Mouse (Mus musculus) lung, postnatal 0 days (tissue): Measurements from ENCODE around the gene Csad. TPM values are rescaled to one million over a fixed set of nuclear protein-coding genes. Genes with fewer than 3 reads are reported as not detected.

Experiments
- ATAC-seq: fragments of 200-750 bp; cut with Nextera tagmentation; 2 replicates; pipeline ENCODE4 v1.8.0; 2017; ENCODE audit warnings: moderate library complexity
- DNase-seq: peaks from one replicate; pipeline ENCODE4 v3.0.0-alpha.2; 2016; ENCODE audit warnings: low spot score
- H3K27ac ChIP-seq: fragments of 300-500 bp; sonication (generic); 2 replicates; pipeline ENCODE4 v1.5.1; 2014; ENCODE audit warnings: antibody characterized with exemption, mild to moderate bottlenecking, low read length, mixed read lengths
- H3K27me3 ChIP-seq: fragments of 300-500 bp; sonication (generic); replicated peaks from 2 replicates; pipeline ENCODE4 v1.6.1; 2014; ENCODE audit warnings: low read length, mixed read lengths; ENCODE audit not compliant: insufficient read depth
- H3K36me3 ChIP-seq: fragments of 300-500 bp; sonication (generic); 2 replicates; pipeline ENCODE4 v1.6.1; 2014; ENCODE audit warnings: low read length, mixed read lengths; ENCODE audit not compliant: insufficient read depth
- H3K4me1 ChIP-seq: fragments of 300-500 bp; sonication (generic); 2 replicates; pipeline ENCODE4 v1.6.1; 2014; ENCODE audit warnings: antibody characterized with exemption, low read depth, low read length, mixed read lengths; ENCODE audit not compliant: insufficient read depth
- H3K4me2 ChIP-seq: fragments of 300-500 bp; sonication (generic); replicated peaks from 2 replicates; pipeline ENCODE4 v1.6.1; 2014; ENCODE audit warnings: low read depth, mild to moderate bottlenecking, low read length, moderate library complexity, mixed read lengths
- H3K4me3 ChIP-seq: fragments of 300-500 bp; sonication (generic); 2 replicates; pipeline ENCODE4 v1.5.1; 2014; ENCODE audit warnings: low read depth, low read length
- H3K9ac ChIP-seq: fragments of 300-500 bp; sonication (generic); replicated peaks from 2 replicates; pipeline ENCODE4 v1.6.1; 2014; ENCODE audit warnings: low read depth, mild to moderate bottlenecking
- H3K9me3 ChIP-seq: fragments of 300-500 bp; sonication (generic); 2 replicates; pipeline ENCODE4 v1.6.1; 2016; ENCODE audit warnings: low read length, mixed read lengths
- CTCF ChIP-seq: IDR thresholded peaks from 2 replicates; pipeline ENCODE4 v1.5.1; 2016; ENCODE audit warnings: antibody characterized with exemption, mild to moderate bottlenecking
- EP300 ChIP-seq: IDR thresholded peaks from 2 replicates; pipeline ENCODE4 v1.6.1; 2016; ENCODE audit warnings: antibody characterized with exemption, mild to moderate bottlenecking, control low read depth
- WGBS: fragments of 180-500 bp; shearing (Covaris S2); extraction: QIAGEN DNeasy Blood & Tissue Kit; methylation state at CpG from one replicate; pipeline ENCODE4 v1.1.7; 2014; 5-methylcytosine and 5-hydroxymethylcytosine counted together
- polyA plus RNA-seq: library from polyadenylated mRNA; unstranded; fragments of >200 nt; fragmentation: Nextera tagmentation; extraction: Ambion mirVana; gene quantifications from 2 replicates; pipeline ENCODE4 v1.2.1, GENCODE M21; 2015

Csad gene
- polyA plus RNA-seq, 1 experiment from 2014 or later: 71.0 TPM

DNA sequence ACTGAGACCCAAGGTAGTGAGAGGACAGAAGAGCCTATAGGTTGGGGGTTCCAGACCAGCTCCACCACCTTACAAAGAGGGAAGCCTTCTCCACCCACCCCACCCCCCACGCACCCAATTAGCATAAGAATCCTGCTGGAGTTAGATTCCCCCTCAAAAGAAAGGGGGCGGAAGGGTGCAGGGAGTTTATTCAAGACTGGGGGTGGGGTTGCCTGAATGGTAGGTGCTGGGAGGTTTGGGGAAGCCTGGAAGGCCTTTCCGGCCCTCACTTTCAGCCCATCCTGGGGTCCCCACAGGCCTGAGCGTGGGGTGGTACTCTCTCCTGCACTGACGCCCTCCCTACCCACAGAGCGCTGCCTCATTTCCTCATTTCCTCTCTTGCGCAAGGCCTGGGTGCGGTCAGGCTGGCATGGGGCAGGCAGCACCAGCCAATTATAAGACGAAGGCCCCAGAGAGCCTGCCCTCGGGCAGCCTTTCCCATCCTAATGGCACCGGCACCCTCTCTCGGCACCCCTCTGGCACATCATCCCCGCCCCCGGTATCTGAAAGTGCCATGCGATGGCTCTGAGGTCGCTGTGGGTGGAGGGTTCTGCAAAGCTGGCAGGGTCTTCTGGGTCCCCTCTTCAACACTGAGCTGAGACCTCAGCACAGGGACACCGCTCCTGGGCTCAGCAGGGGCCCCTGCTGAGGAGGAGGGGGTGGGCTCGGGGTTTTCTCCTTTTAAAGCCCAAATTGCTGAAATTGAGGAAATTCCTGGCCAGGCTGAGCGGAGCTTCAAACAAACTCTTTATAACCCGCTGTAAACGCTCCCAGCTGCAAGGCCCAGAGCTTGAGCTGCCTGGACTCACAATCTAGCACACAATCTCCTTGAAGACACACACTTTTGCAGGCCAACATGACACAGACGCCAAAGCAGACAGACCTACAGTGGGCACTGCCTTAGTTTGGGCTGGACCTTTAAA lies 39.0 kb upstream of the Csad start:
- peaks cover 13% of the 10 kb centered on the region; the same call in 1 of the 2 replicates for H3K36me3 ChIP-seq
- no peaks in the 10 kb centered on the region for H3K9me3 ChIP-seq
- peak; percentile 92 for DNase-seq
- peak overlapping the region; percentile 70 for H3K9ac ChIP-seq
- peak overlapping the region; percentile 99 for H3K27ac ChIP-seq
- TF ChIP-seq EP300 (peak; percentile 81), CTCF (peak; percentile 25)
- H3K4me1 ChIP-seq: peaks cover 33% of the 10 kb centered on the region
- 8% methylated on average over 21 of the region's 22 CpGs for WGBS
- H3K4me2 ChIP-seq: peak overlapping the region; percentile 72
- ATAC-seq: peak; percentile 34
- peak overlapping the region; percentile 67 for H3K4me3 ChIP-seq
- no peaks in the 10 kb centered on the region for H3K27me3 ChIP-seq

- DNase-seq (no peak), ATAC-seq (no peak)
- Histone ChIP-seq H3K4me2 (peak overlapping the region; percentile 72), H3K9me3 (no peaks in the 10 kb centered on the region), H3K4me3 (peak overlapping the region; percentile 67; the same call in 1 of the 2 replicates), H3K27ac (peak overlapping the region; percentile 99), H3K9ac (0 out of 2 replicates have a peak overlapping the region, but pooled peaks have one; percentile 9), H3K36me3 (peaks cover 15% of the 10 kb centered on the region; the same call in 1 of the 2 replicates), H3K4me1 (peaks cover 31% of the 10 kb centered on the region), H3K27me3 (no peaks in the 10 kb centered on the region)
- no peak for TF ChIP-seq EP300
- TF ChIP-seq CTCF: no peak
- WGBS: 44% methylated on average over 12 of the region's 12 CpGs
Measured at GRCm38 (mm10) chr15:102242404-102243228, 38.1 kb upstream of the Csad start.

DNA sequence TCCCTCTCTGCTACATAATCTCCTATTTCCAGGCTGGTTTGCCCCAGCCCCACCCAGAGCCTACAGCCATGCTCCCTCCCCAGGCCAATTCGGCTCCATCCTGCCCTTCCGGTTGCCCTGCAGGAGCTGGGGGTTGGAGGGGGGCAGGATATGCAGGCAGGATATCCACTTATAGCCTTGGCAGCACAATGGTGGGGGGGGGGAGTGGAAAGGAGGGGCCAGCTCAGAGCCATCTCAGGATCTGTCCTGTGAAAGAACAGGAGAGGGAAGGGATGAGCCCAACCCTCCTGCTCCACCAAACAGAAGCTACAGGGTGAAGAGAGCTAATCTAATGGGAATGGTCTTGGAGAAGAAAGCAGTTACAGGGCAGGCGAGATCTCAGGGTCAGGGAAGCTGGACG lies 36.1 kb upstream of the Csad start:
- DNase-seq (peak; percentile 67), ATAC-seq (peak; percentile 44)
- H3K27ac ChIP-seq: peak overlapping the region; percentile 27; the same call in 1 of the 2 replicates
- H3K9me3 ChIP-seq: no peaks in the 10 kb centered on the region
- H3K4me3 ChIP-seq: no peak overlapping the region
- no peak overlapping the region for H3K9ac ChIP-seq
- peaks cover 33% of the 10 kb centered on the region for H3K4me1 ChIP-seq
- no peak overlapping the region for H3K4me2 ChIP-seq
- peaks cover 21% of the 10 kb centered on the region; the same call in 1 of the 2 replicates for H3K36me3 ChIP-seq
- 52% methylated on average over 4 of the region's 4 CpGs for WGBS
- no peaks in the 10 kb centered on the region for H3K27me3 ChIP-seq
- TF ChIP-seq CTCF (no peak), EP300 (peak; percentile 91)

- TF ChIP-seq EP300 (no peak), CTCF (no peak)
- H3K4me3 ChIP-seq: no peak overlapping the region
- no peaks in the 10 kb centered on the region for H3K27me3 ChIP-seq
- DNase-seq (no peak), ATAC-seq (no peak)
- H3K9ac ChIP-seq: no peak overlapping the region
- 0 out of 2 replicates have a peak overlapping the region, but pooled peaks have one; percentile 14 for H3K27ac ChIP-seq
- H3K4me1 ChIP-seq: peaks cover 32% of the 10 kb centered on the region
- H3K9me3 ChIP-seq: no peaks in the 10 kb centered on the region
- H3K36me3 ChIP-seq: peaks cover 21% of the 10 kb centered on the region; the same call in 1 of the 2 replicates
- H3K4me2 ChIP-seq: no peak overlapping the region
- WGBS: 73% methylated on average over 11 of the region's 11 CpGs
Measured at GRCm38 (mm10) chr15:102239851-102240250, 35.3 kb upstream of the Csad start.

DNA sequence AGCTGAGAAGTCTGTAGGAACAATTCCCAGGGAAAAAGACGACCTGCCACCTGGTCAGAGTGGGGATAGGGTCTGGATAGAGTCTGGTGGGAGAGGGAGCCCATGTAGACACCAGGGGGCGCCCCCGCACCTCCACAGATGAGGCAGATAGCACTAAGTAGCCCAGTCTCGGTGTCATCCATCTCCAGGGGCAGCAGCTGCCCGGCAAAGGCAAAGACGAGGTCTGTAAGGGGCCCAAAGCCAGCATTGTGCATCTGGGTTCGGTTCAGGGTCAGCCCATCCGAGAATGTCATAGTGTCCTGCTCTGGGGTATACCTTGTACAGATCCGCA lies 34.7 kb upstream of the Csad start:
- Histone ChIP-seq H3K4me2 (no peak overlapping the region), H3K4me3 (no peak overlapping the region), H3K9me3 (no peaks in the 10 kb centered on the region), H3K4me1 (peaks cover 29% of the 10 kb centered on the region), H3K27me3 (no peaks in the 10 kb centered on the region), H3K36me3 (peaks cover 21% of the 10 kb centered on the region; the same call in 1 of the 2 replicates), H3K27ac (0 out of 2 replicates have a peak overlapping the region, but pooled peaks have one; percentile 14), H3K9ac (no peak overlapping the region)
- ATAC-seq: peak; percentile 25
- peak; percentile 82 for DNase-seq
- WGBS: 14% methylated on average over 9 of the region's 9 CpGs
- TF ChIP-seq CTCF: peak; percentile 91
- no peak; the same call in 1 of the 2 replicates for TF ChIP-seq EP300
